Mouse (Mus musculus) CD4-positive, CD25-positive, alpha-beta regulatory T cell, adult 2 months (primary cell): ENCODE results near the gene G3bp1.

Experiments
- DNase-seq: peaks from one replicate; pipeline ENCODE4 v3.0.0-alpha.2; 2012; ENCODE audit warnings: low read depth, low spot score

G3bp1 gene

DNA sequence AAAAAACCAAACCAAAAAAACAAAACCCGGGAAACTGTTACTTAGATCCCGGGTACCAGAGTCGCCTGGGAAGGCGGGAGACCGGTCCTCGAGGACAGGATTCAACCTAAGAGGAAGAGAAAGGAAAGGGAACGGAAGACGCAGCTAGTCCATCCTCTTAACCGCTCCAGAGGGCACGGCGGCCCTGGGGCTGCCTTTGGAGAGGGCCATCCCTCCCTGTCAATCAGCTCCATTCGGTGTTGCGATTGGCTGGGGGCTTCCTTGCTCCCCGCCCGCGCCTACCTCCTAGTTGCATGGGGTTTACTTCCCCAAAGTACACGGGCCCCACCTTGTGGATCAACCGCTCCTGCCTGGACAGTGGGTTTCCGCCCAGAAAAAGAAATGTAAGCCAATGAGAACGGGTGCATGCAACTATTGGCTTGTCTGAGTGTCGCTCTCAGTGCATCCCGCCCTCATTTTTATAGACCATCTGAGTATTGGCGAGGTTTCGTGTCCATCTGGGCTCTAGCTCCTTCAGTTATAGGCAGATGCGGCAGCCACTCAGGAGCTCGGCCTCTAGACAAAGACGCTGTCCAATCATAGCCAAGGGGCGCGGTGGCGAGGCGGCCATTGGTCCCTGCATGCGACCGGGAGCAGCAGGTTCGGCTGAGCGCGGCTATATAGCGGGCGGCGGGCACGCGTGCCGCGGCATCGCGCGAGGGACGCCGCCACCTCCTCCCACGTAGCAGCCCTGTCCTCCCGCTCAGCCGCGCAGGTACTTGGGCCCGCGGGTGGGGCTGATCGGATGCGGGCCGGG lies at the start of gene G3bp1:
TSS of gene G3bp1 (plus strand) at position 638 of the 796 bp plus-strand sequence.
- DNase-seq: peak; percentile 99

DNA sequence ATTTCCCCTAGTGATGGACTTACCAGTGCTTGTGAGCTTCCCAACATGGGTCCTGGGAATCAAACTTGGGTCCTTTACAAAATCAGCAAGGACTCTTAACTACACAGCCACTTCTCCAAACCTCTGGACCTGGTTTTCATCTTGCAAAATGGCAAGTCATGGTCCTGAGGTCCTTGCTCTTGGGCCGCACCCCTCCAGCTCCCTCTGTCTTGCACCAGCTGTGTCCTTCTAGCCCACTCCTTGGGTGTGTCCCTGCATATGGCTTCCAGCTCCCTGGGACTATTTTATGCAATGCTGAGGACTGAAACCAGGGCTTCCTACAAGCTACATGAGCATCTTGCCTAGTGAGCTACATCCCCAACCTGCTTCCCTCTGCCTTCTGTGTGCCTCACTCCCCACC lies 46.5 kb upstream of the G3bp1 start, which contains the start of gene Sparc:
TSS of gene Sparc (minus strand) at position 206 of the 400 bp plus-strand sequence.
- DNase-seq: no peak

DNA sequence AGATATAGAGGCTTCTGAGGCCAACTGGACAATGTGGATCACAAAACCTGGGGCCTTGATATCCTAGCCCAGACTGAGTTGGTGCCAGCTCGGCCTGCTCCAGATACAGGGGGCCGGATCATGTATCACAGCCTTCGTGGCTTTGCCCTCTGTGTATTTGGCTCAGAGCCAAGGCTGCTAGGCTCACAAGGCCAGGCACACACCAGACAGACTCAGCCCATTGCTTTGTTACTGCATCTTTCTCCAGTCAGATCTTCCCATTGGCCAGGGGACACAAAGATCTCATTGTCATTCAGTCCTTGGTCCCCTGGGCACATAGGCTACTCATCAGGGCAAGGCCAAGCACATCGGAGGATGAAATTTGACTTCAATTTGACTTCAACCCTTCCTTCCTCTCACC lies 45.7 kb upstream of the G3bp1 start:
- DNase-seq: no peak

DNA sequence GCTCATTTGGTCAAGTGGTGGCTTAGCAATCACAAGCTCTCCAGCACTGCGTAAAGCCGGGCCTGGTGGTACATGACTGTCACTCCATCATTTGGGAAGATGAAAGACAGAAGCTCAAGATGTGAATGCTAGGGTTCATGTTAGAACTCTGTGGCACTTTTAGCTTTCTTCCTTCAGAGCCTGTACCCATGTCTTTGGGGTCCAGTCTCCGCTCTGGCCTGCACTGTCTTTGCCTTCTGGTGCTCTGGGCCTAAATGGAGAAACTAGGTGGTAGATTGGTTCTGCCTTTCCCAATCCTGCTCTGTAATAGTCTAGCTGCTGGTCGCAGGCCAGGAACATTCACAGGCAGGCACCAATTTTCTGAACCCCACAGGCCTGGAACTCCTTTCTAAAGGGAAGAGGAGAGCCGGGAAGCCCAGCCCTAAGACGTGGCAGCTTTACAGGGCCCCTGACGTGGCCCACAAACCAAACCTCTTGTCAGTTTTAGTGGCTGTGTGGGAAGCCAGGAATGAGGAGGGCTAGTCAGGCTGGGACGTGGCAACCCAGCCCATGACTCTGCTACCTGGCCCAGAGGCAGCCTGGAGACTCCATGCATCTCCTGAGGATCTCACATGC lies 44.6 kb upstream of the G3bp1 start:
- DNase-seq: no peak

DNA sequence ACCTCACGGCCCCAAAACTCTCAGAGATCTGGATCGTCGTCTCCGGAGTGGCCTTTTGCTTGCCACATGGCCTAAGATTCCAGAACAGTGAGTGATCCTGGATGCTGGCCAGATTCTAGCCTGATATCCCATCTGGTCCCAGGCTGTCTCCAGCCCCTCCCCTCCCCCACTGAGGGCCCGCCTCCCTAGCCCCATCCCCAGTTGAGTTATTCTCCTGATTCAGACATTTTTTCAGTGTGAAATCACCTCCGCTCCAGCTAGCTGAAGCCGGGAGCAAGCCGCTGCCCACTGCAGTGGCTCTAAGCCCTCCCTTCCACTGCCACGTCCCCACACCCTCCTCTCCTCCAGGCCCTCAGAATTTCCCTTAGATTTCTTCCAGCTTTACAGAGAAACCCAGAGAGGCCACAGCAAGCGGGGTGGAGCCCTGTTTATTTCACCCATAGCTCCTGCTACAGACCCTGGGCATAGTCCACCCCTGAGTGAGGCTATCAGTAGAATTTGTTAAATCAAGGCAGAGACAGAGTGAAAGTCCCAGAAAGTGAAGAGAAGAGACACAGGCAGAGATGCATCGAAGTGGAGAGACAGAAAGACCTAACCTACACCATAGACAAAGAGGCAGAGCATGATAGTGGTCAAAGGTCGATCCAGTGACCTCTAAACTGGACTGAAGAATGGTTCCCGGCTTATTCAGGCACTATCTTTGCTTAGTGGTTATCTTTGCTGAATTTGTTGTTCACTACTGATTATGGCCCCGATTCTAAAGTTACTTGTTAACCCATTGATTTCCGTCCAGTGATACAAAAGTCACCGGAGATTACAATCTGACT lies 41.1 kb upstream of the G3bp1 start:
- no peak for DNase-seq

DNA sequence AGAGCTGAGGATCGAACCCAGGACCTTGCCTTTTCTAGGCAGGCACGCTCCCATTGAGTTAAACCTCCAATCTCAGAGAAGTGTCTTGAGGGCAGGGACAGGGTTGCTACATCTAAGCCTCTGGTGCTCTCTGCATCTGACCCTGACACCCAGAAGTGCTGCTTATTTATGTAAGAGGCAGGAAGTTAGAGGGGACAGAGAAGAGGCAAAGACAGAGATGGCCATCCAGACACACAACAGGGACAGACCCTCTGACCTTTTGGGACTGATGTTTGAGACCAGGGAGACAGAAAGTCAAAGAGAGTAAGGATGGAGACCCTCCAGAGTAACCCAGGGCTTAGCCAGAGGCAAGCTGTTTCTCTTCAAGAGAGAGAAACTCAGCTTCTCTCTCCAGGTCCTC lies 39.5 kb upstream of the G3bp1 start:
- no peak for DNase-seq

DNA sequence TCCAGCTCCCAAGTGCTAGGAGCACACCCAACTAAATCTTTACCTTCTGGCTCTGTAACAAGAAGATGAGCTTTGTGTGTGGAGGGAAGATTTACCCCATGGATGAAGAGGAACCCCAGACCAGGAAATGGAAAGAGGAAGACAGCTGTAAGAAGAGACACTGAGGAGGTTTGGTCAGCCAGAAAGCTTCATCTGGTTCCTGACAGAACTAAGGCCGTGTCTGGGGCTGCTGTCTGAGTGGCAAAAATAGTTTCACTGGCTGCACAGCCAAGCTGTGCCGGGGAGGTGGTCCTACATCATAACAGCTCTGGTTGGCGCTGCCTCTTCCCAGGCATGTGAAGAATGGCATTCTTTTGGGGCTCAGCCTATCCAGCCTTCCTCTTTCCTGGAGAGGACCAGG lies 36.5 kb upstream of the G3bp1 start:
- DNase-seq: no peak

DNA sequence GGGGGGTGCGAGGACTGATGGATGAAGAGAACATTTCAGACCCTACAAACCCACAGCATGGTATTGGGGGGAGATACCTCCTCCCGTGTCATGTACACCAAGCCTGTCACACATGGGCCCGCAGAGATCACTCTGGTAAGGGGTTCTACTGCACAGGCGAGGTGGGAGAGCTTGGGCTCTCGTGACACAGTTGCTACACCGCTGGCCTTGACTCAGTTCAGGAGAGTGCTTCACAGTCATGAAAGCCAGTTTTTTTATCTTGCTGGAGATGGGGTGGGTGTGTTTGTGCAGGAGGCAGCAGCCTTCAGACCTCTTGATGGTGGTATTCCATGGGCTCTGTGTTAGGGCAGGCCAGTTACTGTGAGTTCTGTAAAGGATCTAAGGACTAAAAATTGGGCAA lies 33.4 kb upstream of the G3bp1 start:
- DNase-seq: no peak

DNA sequence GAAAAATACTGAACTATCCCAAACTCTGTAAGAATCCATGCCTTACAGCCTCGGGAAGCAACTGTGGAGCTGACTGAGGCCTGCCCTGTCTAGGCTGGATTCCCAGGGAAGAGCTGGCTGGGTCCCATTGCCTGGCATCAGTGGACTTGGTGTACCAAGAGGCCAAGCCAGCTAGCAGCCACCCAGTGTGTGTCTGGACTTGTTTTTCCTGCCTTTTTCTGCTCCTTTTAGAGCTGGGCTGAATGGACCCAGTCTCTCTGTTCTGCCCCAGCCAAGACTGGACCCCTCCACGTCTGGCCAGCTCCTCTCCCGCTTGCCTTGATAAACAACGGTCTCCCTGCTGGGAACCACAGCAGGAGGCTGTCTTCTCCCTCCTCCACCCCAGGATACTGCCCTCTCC lies 31.5 kb upstream of the G3bp1 start:
- no peak for DNase-seq

DNA sequence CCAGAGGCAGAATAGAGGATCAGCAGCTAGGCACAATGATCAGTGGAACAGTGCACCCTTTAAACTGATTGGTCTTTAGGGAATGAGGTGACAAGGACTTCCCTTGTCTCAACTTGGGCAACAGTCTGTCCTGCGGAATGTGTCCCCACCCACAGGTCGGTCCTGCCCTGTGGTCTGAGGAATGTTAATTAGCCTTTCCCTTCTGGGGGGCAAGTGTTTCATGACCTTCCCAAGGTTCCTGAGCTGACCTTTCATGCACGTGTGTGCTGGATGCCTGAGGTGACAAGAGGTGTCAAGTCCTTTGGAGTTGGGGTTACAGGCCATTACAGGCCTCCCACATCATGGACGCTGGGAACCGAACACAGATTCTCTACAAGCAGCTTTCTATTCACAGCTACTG lies 29.8 kb upstream of the G3bp1 start:
- DNase-seq: no peak

DNA sequence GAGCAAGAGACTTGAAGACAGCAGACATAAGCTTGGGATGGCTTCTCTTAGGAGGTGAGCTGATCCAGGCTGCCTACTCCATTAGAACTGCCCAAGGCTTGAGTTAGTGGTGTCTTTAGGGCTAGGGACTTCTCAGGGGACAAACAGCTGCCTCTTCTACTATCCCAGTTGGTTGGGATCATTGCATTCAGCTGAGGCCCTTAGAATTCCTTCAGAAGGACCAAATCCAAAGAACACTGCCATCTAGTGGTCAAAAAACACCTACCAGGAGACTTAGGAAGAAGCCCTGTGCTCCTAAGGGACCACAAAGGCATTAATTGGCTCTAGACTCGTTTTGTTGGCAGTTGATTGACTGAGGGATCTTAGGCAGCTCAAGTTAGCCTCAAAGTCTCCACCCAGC lies 24.7 kb upstream of the G3bp1 start:
- DNase-seq: peak; percentile 67

DNA sequence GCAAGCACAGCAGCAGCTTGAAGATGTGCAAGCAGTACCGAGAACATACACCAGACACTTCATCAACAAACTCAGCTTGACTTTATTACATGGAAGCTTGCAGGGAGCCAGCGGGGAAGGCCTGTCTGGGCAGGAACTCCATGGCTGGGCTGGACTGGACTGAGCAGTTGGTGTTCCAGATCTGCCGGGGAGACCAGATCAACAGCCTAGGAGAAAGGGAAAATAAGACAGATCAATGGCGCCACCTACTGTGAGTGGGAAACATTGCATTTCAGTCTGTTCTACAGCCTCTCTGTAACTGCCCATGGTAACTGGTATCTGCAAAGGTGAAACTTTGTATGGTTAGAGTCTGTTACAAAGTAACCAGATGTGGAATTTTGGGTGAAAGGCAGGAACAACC lies 22.9 kb upstream of the G3bp1 start:
- peak; percentile 77 for DNase-seq

DNA sequence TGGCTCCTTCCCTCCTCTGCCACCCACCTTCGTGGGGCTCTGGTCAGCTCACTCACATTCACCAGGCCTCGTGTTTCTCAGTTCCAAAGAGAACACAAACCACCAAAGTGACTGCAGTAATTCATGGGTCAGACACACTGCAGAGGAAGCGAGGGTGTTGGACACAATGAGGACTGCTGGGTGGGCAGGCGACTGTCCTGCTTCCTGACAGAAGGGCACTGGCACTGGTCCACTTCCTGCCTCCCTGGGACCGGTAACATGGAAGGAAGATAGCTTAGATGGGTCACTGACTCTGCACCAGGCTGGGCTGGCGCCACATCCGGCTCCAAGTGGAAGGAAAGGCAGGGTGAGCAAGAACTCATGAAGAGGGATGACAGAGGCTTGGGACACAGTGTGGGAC lies 20.0 kb upstream of the G3bp1 start:
- no peak for DNase-seq

DNA sequence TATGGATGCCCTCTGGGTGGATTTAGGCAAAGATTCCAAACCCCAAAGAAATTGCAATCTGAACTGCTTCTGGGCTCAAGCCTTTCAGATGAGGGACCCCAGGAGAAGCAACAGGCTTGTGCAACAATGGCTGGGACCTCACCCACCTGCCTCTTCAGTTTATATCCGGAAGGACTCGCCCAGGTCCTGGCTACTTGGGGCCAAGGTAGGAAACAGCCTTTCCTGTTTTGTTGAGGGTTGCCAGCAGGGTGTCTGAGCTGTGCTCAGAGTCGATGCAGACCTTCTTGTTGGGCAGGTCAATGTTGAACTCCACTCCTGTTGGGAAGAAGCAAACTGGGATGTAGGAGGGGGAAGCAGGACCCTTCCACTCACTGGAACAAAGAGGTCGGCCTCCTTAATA lies 19.2 kb upstream of the G3bp1 start:
- DNase-seq: no peak

DNA sequence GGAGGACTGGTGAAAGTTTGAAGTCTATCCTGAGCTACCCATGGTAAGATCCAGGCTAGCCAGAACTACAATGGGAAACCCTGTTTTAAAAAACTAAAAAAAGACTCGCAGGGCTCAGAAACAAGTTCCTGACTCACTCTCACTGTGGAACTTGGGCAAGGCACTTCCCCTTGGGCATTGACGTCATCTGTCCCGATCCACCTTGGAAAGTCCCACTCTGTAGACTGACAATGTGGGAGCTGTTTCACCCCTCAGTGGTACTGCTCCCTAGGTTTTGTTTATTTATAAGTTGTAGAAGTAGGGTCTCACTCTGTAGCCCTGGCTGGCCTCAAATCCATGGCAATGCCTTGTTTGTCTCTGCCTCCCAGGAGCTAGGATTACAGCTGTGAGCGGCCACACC lies 15.8 kb upstream of the G3bp1 start:
- DNase-seq: no peak

DNA sequence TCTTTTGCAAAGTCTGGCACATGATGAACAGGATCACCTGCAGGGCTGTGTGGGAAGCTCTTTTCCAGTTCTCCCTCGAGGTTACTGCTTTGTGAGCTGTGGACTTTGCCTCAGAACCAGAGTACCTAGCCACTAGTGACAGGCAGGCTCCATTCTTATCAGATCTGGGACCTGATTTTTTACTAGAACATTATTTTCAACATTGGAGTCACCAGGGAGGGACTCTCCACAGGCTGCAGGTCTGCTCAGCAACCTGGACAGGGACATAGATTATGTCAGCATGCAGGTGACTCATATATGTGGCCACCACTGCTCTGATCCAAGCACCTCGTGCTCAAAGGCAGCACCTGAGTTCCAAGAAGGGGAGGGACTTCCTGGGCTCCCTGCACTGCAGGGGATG lies 14.3 kb upstream of the G3bp1 start:
- no peak for DNase-seq

DNA sequence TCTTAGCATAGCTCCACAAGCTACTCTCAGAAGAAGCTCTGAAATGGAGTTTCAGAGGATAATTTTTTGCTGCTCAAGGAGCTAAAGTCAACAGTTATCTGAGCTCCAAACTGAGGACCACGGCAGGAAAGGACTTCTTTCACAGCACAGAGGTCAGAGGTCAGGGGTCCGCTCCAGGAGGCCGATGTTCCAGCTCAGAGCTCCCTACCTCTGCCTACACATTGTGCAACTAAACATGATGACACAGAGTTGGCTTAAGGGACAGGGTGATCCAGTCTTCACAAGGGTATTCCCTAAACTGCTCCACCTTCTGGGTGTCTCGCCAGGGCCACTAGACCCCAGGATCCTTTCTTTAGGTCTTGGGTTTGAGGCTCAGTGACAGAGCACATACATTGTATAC lies 11.0 kb upstream of the G3bp1 start:
- no peak for DNase-seq

DNA sequence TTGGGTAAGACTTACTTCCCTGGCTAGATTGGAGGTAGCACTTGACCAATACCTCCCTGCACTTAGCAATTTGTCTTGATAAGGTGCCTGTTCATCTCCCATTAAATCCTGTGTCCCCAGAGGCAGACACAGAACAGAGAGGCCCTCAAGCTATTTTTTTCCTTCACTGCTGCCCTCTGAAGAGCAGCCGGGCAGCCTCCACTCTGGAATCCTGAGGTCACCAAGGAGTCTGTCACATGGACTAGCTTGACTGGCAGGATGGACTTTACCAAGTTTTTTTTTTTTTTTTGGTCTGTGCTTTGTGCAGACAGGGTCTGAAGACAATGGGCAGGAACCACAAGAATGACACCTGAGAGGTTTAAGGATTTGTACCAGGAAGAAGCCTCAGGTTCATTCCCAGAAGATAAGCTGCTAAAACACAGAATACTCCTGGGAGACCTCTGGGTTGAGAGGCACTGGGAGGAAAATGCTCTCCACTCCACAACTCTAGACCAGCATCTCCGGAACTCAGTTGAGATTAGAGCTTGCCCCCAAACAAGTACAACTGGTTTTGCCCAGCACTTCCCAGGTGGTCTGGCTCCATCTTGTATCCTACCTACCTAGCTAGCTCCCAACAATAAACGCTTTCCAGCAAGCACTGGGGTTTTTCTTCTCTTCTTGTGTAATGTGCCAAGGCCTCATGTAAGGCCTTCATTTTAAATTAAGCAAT lies 9.5 kb upstream of the G3bp1 start:
- no peak for DNase-seq

DNA sequence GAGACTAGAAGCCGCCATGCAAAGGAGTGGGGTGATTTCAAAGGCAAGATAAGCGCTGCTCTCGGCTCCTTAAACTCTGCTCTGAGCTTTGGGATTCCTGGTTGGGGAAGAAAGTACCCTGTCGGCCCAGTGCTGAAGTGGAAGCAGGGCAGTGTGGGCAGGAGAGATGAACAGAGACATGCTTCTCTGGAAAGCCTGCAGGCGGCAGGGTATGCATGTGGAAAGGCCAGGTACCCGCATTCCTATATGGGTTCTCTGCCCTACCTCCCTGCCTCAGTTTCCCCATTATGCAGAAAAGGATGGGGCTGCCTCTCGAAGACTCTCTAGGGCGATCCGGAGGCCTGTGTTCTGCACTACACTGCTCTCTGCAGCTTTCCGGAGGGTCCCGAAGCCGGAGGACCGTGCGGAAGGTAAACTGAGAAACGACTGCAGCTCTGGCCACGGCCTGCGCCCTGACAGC lies 8.9 kb upstream of the G3bp1 start:
- peak; percentile 49 for DNase-seq

DNA sequence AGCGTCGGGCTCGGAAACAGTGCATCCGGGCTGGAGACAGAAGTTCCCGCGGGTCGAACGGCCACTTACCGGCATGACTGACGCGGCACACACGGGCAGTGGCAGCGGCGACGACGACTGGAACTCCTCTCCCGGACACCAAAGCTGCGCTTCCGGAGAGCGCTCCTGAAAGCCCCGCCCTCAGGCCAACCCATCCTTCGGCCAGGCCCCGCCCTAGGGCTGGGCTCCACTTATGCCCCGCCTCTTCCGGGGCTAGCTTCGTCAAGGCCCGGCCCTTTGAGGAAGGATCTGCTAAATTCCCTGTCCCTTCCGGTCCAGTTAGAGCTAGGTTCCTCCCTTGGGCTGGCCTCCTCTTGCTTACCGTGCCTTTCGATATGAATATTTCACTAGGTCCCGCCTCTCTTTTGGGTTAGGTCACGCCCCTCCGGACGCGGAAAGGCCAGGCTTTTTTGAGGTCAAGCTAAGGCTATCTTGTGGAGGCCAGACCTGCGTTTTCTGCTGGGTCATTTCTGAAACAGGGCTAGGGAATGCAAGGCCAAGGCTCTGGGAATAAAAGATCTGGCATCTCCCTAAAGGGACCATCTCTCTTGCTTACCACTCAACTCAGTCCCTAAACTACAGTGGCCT lies 8.4 kb upstream of the G3bp1 start, which contains the start of gene Atox1:
TSS of gene Atox1 (minus strand) at position 221 of the 627 bp plus-strand sequence.
- peak; percentile 93 for DNase-seq

DNA sequence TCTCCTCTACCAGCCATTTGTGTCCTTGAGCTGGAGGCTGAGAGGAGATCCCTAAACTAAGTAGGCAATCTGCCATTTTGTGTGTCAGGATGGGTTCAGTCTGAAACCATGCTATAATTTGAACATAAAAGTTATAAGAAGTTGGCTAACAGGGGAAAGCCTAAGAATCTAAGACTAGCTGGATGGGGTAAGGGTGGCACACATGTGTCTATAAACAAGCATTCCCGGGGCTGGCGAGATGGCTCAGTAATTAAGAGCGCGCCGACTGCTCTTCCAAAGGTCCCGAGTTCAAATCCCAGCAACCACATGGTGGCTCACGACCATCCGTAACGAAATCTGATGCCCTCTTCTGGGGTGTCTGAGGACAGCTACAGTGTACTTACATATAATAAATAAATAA lies 7.3 kb upstream of the G3bp1 start:
- no peak for DNase-seq
